Mouse (Mus musculus): Measurements from ENCODE around the gene Golt1a. TPM values are rescaled to one million over a fixed set of nuclear protein-coding genes. Genes with fewer than 3 reads are reported as not detected.
A peak's percentile ranks its signal among the peaks of the same experiment; 100 is the strongest.

Gene Golt1a
- polyA plus RNA-seq, 1 experiment from 2014 or later: 15.4 TPM

DNA sequence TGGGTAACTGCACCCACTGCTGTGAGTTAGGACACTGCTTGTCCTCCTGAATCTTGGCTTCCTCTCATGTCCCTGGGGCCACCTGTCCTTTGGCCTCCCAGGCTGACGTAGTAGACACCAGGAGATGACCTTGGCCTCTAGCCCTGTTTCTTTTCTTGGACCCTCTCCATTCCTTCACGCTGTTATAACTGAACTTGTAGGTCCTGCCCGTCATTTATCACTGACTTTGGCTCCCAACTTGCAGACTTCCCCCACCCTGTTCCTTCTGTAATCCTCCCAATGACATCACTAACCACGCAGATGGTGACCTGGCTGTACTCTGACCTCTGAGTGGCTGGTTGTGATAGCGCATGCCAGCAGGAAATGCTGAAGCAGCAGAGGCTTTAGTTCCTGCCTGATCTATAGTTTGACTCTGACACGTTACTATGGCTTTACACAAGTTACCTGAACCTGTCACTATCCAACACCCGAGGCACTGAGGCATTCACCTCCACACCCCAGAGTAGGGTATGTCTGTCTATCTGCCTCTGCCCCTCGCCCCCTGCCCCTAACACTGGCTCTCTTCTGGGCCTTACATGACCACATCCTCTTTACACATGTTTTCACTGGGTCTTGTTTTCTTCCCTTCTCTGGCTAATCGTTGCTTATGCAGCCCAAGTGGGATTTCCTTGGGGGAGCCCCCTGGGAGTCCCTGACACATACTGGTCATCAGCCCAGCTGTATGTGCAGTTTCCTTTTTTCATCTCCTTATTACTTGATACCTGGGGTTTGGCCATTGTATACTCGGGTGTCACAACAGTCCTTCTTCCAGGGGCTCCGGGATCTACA, 38.3 kb downstream of the Golt1a start:
- H3K4me1 ChIP-seq (replicated peaks; ENCODE audit: insufficient read depth, low read length): no peaks in the 10 kb centered on the region

DNA sequence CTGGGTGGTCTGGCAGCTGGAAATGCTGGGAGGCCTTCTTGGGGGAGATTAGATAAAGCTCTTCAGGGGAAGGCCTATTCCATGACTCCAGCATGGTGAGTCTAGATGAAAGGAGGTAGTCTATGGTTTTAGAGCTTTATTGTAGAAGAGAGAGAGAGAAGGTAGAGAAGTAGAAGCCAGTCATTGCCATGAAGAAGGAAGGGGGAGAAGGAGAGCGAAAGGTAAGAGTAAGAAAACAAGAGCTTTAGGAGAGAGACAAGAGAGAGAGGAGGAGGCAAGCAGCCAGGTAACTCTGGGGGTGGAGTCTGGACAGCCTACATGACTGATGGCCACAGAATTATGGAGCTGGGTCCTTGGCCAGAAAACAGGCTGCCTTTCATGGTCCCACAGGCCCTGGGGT, 40.6 kb downstream of the Golt1a start, which contains the start of gene Ren1:
Ren1 (plus strand) TSS at position 301 of the 400 bp plus-strand sequence.
- Histone ChIP-seq H3K27me3 (ENCODE audit: insufficient read depth, low read length) (no peaks in the 10 kb centered on the region), H3K9ac (ENCODE audit: low read depth, low read length) (peak within 1 kb of the TSS; percentile 24; the same call in 1 of the 2 replicates), H3K27ac (no peak within 1 kb of the TSS), H3K9me3 (replicated peaks; ENCODE audit: low read length) (no peaks in the 10 kb centered on the region), H3K4me2 (ENCODE audit: low read length) (no peak within 1 kb of the TSS), H3K36me3 (ENCODE audit: insufficient read depth, low read length) (no peaks in the 10 kb centered on the region), H3K4me3 (replicated peaks; ENCODE audit: low read depth, low read length) (no peak within 1 kb of the TSS), H3K4me1 (replicated peaks; ENCODE audit: insufficient read depth, low read length) (no peaks in the 10 kb centered on the region)
- DNase-seq (ENCODE audit: low spot score) (peak; percentile 19), ATAC-seq (replicated peaks; ENCODE audit: low FRiP score, low read depth) (no peak)
- 93% methylated on average over 1 of the region's 1 CpGs for WGBS
- no peak for TF ChIP-seq CTCF (IDR thresholded peaks at IDR 0.05; ENCODE audit: low read depth)

More for the DNA sequence above, 38.3 kb downstream of the Golt1a start:
- Histone ChIP-seq H3K4me3 (replicated peaks; ENCODE audit: low read depth, low read length) (no peak overlapping the region), H3K9ac (ENCODE audit: low read depth, low read length) (no peak overlapping the region), H3K36me3 (ENCODE audit: insufficient read depth, low read length) (no peaks in the 10 kb centered on the region), H3K4me2 (ENCODE audit: low read length) (no peak overlapping the region), H3K9me3 (replicated peaks; ENCODE audit: low read length) (no peaks in the 10 kb centered on the region), H3K27me3 (ENCODE audit: insufficient read depth, low read length) (no peaks in the 10 kb centered on the region), H3K27ac (no peak overlapping the region)
- TF ChIP-seq CTCF (IDR thresholded peaks at IDR 0.05; ENCODE audit: low read depth): no peak
- ATAC-seq (replicated peaks; ENCODE audit: low FRiP score, low read depth) (no peak), DNase-seq (ENCODE audit: low spot score) (peak; percentile 22)
- whole genome bisulfite sequencing: 48% methylated on average over 11 of the region's 11 CpGs

DNA sequence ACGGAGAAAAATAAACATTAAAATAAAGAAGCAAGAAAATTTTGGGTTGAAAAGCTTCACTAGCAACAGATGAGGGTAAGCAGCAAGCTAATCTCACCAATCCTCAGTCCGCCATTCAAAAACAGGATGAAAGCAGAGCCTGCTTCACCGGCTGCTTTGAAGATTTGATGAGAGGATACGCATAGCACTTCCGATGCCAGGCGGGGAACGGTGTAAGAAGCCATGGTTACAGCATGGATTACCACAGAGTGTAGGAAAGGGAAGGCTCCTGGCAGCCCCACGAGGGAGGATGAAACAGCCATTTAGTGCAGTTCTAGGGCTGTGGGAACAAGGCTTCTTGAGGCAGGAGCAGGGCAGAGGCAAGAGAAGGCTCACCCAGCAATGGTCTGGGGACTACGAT, 42.2 kb downstream of the Golt1a start:
- no peak overlapping the region for H3K4me2 ChIP-seq (ENCODE audit: low read length)
- H3K27me3 ChIP-seq (ENCODE audit: insufficient read depth, low read length): no peaks in the 10 kb centered on the region
- ATAC-seq (replicated peaks; ENCODE audit: low FRiP score, low read depth): no peak
- no peaks in the 10 kb centered on the region for H3K36me3 ChIP-seq (ENCODE audit: insufficient read depth, low read length)
- H3K4me3 ChIP-seq (replicated peaks; ENCODE audit: low read depth, low read length): no peak overlapping the region
- DNase-seq (ENCODE audit: low spot score): no peak
- no peak overlapping the region for H3K27ac ChIP-seq
- 35% methylated on average over 9 of the region's 9 CpGs for WGBS
- no peak overlapping the region for H3K9ac ChIP-seq (ENCODE audit: low read depth, low read length)
- no peak for TF ChIP-seq CTCF (IDR thresholded peaks at IDR 0.05; ENCODE audit: low read depth)
- H3K9me3 ChIP-seq (replicated peaks; ENCODE audit: low read length): no peaks in the 10 kb centered on the region
- H3K4me1 ChIP-seq (replicated peaks; ENCODE audit: insufficient read depth, low read length): 0 out of 2 replicates have a peak, but pooled peaks cover 5% of the 10 kb centered on the region

DNA sequence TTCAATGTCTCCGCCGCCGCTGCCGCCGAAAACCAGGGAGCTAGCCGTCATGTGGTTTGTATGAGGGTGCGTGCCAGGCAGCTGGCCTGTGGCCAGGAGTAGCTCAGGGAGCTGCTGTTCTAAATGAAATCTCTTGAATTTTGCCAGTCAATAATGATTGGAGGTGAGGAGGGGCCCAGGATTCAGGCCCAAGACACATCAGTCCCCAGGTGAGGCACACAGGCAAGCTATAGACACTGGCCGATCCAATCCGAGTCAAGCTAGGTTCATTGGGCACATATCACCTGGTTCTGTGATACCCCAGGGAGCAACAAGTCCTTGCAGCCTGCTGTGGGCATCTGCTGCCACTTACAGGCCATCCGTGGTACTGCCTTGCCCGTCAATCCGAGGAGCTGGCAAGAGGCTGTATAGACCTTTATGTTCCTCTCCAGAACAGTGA, 43.8 kb downstream of the Golt1a start:
- Histone ChIP-seq H3K27me3 (ENCODE audit: insufficient read depth, low read length) (no peaks in the 10 kb centered on the region), H3K27ac (no peak overlapping the region), H3K4me2 (ENCODE audit: low read length) (no peak overlapping the region), H3K4me3 (replicated peaks; ENCODE audit: low read depth, low read length) (no peak overlapping the region), H3K9ac (ENCODE audit: low read depth, low read length) (no peak overlapping the region), H3K9me3 (replicated peaks; ENCODE audit: low read length) (no peaks in the 10 kb centered on the region), H3K4me1 (replicated peaks; ENCODE audit: insufficient read depth, low read length) (0 out of 2 replicates have a peak, but pooled peaks cover 5% of the 10 kb centered on the region), H3K36me3 (ENCODE audit: insufficient read depth, low read length) (no peaks in the 10 kb centered on the region)
- 53% methylated on average over 12 of the region's 12 CpGs for WGBS
- peak; percentile 73 for DNase-seq (ENCODE audit: low spot score)
- TF ChIP-seq CTCF (IDR thresholded peaks at IDR 0.05; ENCODE audit: low read depth): peak; percentile 98
- peak; percentile 44; the same call in 1 of the 2 replicates for ATAC-seq (replicated peaks; ENCODE audit: low FRiP score, low read depth)

DNA sequence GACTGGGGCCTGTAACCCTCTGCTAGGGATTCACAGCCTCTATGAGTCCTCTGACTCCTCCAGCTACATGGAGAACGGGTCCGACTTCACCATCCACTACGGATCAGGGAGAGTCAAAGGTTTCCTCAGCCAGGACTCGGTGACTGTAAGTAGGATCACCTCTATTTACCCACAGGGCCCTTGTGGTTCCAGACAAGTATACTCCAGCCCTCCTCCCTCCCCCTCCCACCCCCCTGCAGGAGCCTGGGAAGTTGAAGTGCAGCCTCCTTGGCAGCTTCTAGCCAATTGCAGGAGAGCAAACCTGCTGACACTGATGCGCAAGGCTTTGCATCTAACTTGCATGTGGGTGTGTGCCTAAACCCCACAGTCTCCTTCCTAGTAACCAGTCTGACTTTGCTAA, 45.9 kb downstream of the Golt1a start:
- no peaks in the 10 kb centered on the region for H3K9me3 ChIP-seq (replicated peaks; ENCODE audit: low read length)
- TF ChIP-seq CTCF (IDR thresholded peaks at IDR 0.05; ENCODE audit: low read depth): no peak
- H3K4me2 ChIP-seq (ENCODE audit: low read length): no peak overlapping the region
- no peaks in the 10 kb centered on the region for H3K36me3 ChIP-seq (ENCODE audit: insufficient read depth, low read length)
- 43% methylated on average over 5 of the region's 5 CpGs for WGBS
- H3K27ac ChIP-seq: no peak overlapping the region
- H3K4me1 ChIP-seq (replicated peaks; ENCODE audit: insufficient read depth, low read length): 0 out of 2 replicates have a peak, but pooled peaks cover 5% of the 10 kb centered on the region
- DNase-seq (ENCODE audit: low spot score) (no peak), ATAC-seq (replicated peaks; ENCODE audit: low FRiP score, low read depth) (no peak)
- no peaks in the 10 kb centered on the region for H3K27me3 ChIP-seq (ENCODE audit: insufficient read depth, low read length)
- no peak overlapping the region for H3K9ac ChIP-seq (ENCODE audit: low read depth, low read length)
- H3K4me3 ChIP-seq (replicated peaks; ENCODE audit: low read depth, low read length): no peak overlapping the region

DNA sequence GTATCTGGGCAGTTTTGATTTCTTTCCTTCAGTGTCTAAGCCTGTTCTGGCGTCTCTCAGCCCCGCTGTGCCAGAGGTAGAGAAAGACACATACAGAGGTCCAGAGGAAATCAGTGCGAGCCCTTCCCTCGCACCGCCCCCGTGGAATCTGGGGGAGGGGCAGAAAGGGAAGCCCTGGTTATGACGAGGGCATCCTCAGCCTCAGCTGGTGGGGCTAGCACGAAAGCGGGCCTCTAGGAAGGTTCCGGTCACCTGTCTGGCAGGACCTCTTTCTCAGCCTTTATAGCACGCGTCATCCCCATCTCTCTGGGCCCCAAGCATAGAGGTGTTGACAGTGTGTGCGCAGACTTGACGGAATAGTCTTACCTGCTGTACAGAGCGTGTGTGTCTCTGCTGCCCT, 46.3 kb downstream of the Golt1a start:
- ATAC-seq (replicated peaks; ENCODE audit: low FRiP score, low read depth): no peak
- Histone ChIP-seq H3K27ac (no peak overlapping the region), H3K36me3 (ENCODE audit: insufficient read depth, low read length) (no peaks in the 10 kb centered on the region), H3K4me2 (ENCODE audit: low read length) (no peak overlapping the region), H3K9ac (ENCODE audit: low read depth, low read length) (no peak overlapping the region), H3K4me1 (replicated peaks; ENCODE audit: insufficient read depth, low read length) (0 out of 2 replicates have a peak, but pooled peaks cover 5% of the 10 kb centered on the region), H3K4me3 (replicated peaks; ENCODE audit: low read depth, low read length) (no peak overlapping the region), H3K9me3 (replicated peaks; ENCODE audit: low read length) (no peaks in the 10 kb centered on the region), H3K27me3 (ENCODE audit: insufficient read depth, low read length) (no peaks in the 10 kb centered on the region)
- DNase-seq (ENCODE audit: low spot score): no peak
- TF ChIP-seq CTCF (IDR thresholded peaks at IDR 0.05; ENCODE audit: low read depth): no peak
- 48% methylated on average over 15 of the region's 15 CpGs for WGBS
